Mouse (Mus musculus): ENCODE results near the gene Anxa2.

Gene Anxa2

GRCm38 (mm10) chr9:69453066-69453900 lies at the start of gene Anxa2:
Anxa2 (plus strand) TSS chr9:69453620.
- peak; percentile 72 to 76 for DNase-seq (ENCODE audit: low read depth in 1 of 2, low spot score in 2 of 2)

GRCm38 (mm10) chr9:69404671-69405070 lies 48.7 kb upstream of the Anxa2 start:
- DNase-seq (ENCODE audit: low read depth in 1 of 2, low spot score in 2 of 2) = no peak

- no peak for DNase-seq (ENCODE audit: low read depth in 1 of 2, low spot score in 2 of 2)
Measured at GRCm38 (mm10) chr9:69419476-69419875, 33.9 kb upstream of the Anxa2 start.

- DNase-seq (ENCODE audit: low read depth in 1 of 2, low spot score in 2 of 2) = no peak
Measured at GRCm38 (mm10) chr9:69430531-69430930, 22.9 kb upstream of the Anxa2 start.

GRCm38 (mm10) chr9:69431863-69432555 lies 21.4 kb upstream of the Anxa2 start:
- DNase-seq (ENCODE audit: low read depth in 1 of 2, low spot score in 2 of 2) = no peak

- DNase-seq (ENCODE audit: low read depth in 1 of 2, low spot score in 2 of 2) = no peak
Measured at GRCm38 (mm10) chr9:69435194-69435593, 18.2 kb upstream of the Anxa2 start.

GRCm38 (mm10) chr9:69435662-69436061 lies 17.8 kb upstream of the Anxa2 start:
- no peak for DNase-seq (ENCODE audit: low read depth in 1 of 2, low spot score in 2 of 2)

- DNase-seq (ENCODE audit: low read depth in 1 of 2, low spot score in 2 of 2) = peak; percentile 45 to 50
Measured at GRCm38 (mm10) chr9:69439805-69440357, 13.5 kb upstream of the Anxa2 start.

GRCm38 (mm10) chr9:69442471-69443038 lies 10.9 kb upstream of the Anxa2 start:
- DNase-seq (ENCODE audit: low read depth in 1 of 2, low spot score in 2 of 2) = peak in 1 of 2 experiments; percentile 35

- DNase-seq (ENCODE audit: low read depth in 1 of 2, low spot score in 2 of 2) = no peak
Measured at GRCm38 (mm10) chr9:69443203-69443602, 10.2 kb upstream of the Anxa2 start.

GRCm38 (mm10) chr9:69448801-69449200 lies 4.6 kb upstream of the Anxa2 start:
- no peak for DNase-seq (ENCODE audit: low read depth in 1 of 2, low spot score in 2 of 2)

- DNase-seq (ENCODE audit: low read depth in 1 of 2, low spot score in 2 of 2) = no peak
Measured at GRCm38 (mm10) chr9:69450636-69451035, 2.8 kb upstream of the Anxa2 start.

- DNase-seq (ENCODE audit: low read depth in 1 of 2, low spot score in 2 of 2) = no peak
Measured at GRCm38 (mm10) chr9:69451886-69452810, 1.3 kb upstream of the Anxa2 start.

- DNase-seq (ENCODE audit: low read depth in 1 of 2, low spot score in 2 of 2) = peak in 1 of 2 experiments; percentile 15
Measured at GRCm38 (mm10) chr9:69453901-69454666, 664 bp downstream of the Anxa2 start.

- DNase-seq (ENCODE audit: low read depth in 1 of 2, low spot score in 2 of 2) = no peak
Measured at GRCm38 (mm10) chr9:69454691-69455090, 1.3 kb downstream of the Anxa2 start.

GRCm38 (mm10) chr9:69455391-69455790 lies 2.0 kb downstream of the Anxa2 start:
- DNase-seq (ENCODE audit: low read depth in 1 of 2, low spot score in 2 of 2) = no peak

GRCm38 (mm10) chr9:69456406-69457075 lies 3.1 kb downstream of the Anxa2 start:
- no peak for DNase-seq (ENCODE audit: low read depth in 1 of 2, low spot score in 2 of 2)

- no peak for DNase-seq (ENCODE audit: low read depth in 1 of 2, low spot score in 2 of 2)
Measured at GRCm38 (mm10) chr9:69457143-69457542, 3.7 kb downstream of the Anxa2 start.
